Mouse (Mus musculus) megakaryocyte, adult 5-6 weeks (primary cell): ENCODE results near the gene Glg1. TPM values are rescaled to one million over a fixed set of nuclear protein-coding genes. Genes with fewer than 3 reads are reported as not detected.

Experiments used
- ATAC-seq: 2 replicates; pipeline ENCODE4 v1.8.0; 2016; ENCODE audit warnings: mild to moderate bottlenecking, inconsistent platforms; ENCODE audit not compliant: poor library complexity, severe bottlenecking
- total RNA-seq, 2 experiments: library from RNA; stranded (forward) in 1 of 2; stranded (reverse) in 1 of 2; fragments of 153-499, 151-499 nt in 1 of 2; fragments of 221-1000, 200-1000 nt in 1 of 2; gene quantifications; 2 replicates each; pipeline versions ENCODE4 v1.2.3 to v1.2.4; 2015 to 2017

The Glg1 gene
- total RNA-seq, 2 experiments from 2014 or later: 55.9 to 56.4 TPM

DNA sequence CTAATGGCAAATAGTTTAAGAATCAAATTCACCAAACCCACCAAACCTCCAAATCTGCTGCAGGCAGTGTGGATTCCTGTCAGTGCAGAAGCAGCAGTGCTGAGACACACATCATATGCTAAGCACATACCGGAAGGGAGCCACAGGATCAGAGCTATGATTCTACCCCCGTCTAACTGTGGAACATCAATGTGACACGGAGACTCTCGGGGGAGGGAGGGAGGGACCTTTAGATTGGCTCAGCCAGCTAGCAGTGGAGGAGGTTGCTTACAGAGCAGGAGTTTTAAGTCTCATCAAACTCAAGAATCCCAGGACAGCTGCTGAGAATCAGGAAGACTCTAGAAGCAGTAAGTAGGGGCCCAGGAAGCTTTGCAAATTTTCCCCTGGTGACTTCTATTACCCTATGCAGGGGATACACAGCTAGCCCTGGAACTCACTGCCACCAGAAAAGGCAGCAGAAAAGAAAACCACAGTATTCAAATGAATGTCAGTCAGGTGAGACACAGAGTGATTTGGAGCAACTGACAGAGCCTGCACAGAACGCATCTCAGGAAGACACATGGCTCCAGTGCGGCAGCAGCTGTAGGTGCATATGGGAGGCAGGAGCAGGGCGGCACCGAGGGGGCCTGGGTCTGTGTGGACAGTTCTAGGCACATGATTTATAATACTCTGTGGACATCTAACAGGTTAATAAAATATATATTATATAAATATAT lies 103.1 kb downstream of the Glg1 start:
- no peak for ATAC-seq

DNA sequence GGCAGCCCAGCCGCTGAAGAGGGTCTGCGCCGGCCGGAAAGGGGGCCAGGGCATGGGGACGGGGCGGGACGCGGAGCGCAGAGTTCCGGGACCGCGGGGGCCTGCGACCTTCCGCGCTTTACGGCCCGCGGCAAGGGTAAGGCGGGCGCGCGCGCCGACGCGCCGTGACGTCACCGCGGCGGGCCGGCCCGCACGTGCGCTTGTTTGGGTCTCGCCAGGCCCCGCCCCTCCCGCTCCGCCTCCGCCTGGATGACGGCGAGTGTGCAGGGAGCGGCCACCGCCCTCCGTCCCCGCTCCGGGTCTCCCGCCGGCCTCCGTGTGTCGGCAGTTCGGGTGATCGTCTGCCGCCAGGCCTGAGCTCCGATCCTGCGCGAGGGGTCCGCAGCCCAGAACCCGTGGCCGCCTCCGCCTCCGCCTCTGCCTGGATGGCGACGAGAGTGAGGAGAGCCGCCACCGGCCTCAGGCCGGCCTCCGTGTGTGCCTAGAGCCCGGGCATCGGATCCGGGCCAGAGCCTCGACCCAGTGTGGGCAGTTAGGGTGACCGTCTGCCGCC lies 113.5 kb downstream of the Glg1 start:
- ATAC-seq: peak; percentile 95

DNA sequence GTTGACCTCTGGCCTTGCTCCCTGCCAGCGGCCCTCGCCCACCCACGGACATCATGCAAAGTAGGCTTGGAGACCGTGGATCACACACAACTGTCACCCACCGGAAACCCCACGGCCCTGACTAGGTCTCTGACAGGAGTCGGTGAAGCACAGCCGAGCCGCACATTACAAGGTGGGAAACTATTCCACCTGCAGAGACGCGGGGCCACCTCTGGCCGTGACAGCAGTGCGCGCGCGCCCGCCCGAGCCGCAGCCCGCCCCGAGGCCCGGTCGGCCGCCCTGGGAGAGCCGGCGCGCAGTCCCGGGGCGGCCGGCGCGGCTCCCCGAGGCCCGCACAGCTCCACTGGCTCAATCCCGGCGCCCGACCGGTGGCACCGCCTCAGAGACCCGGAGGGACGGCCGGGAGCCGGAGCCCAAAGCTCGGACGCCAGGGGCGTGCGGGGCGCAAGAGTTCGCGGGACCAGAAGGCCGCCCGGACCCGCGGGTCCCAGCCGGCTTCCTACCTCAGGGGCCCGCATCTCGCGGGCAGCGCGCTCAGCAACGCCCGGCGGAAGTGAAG lies 114.0 kb downstream of the Glg1 start:
- ATAC-seq: peak; percentile 33

DNA sequence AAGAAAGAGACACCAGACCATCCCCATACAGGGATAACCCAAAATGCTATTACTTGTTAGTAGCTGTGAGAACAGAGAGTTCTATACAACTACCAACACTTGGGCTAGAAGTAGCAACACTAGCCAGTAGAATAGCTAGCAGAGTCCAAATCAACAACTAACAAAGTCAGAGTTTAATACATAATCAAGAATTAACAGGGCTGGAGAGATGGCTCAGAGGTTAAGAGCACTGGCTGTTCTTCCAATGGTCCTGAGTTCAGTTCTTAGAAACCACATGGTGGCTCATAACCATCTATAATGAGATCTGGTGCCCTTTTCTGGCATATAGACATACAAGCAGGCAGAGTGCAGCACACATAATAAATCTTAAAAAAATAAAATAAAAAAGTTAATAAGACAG lies 116.5 kb downstream of the Glg1 start:
- ATAC-seq: no peak

DNA sequence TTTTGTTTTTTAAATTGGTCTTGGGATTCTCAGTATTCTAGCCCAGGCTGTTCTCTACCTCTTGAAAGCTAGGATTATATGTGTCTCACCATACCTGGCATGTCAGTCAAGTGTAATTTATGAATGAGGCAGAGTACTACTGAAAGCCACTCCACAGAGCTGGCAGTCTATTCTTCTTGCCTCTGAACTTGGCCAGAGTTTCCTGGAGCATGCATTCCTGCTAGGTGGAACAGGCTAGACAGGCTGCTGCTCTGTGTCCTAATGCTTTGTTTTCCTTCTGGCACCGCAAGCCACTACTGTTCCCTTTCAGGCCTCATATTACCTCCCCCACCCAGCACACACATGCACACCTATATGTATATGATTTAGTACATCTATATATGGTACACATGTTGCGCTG lies 128.3 kb downstream of the Glg1 start:
- no peak for ATAC-seq

DNA sequence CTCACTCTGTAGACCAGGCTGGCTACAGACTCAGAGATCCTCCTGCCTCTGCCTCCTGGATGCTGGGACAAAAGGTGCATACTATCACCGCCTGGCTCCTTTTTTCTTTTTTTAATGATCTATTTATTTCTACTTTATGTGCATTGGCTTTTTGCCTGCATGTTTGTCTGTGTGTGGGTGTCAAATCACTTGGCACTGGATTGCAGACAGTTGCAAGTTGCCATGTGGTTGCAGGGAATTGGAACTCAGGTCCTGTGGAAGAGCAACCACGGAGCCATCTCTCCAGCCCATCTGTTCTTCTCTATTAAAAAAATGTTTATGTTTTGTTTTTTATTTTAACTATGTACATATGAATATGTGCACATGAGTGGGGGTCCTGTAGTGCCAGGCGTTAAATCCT lies 139.5 kb downstream of the Glg1 start:
- ATAC-seq: no peak

DNA sequence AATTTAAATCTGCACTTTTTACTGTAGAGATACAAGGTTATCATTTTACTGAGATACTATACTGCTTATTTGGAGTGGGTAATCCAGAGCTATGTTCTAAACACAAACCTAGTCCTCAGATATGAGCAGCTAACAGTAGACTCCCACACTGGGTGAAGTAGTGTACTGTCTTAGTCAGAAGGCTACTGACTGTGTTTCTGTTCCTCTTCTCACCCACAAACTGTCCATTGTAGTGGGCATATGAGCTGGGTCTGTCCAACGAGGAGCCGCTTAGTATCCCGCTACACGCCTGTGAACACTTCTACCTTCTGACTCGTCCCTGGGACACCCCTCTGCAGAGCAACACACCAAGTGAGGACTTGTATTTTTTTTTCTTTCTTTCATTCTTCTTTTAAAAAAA lies 144.1 kb downstream of the Glg1 start:
- no peak for ATAC-seq

Other genes with a start within 250 kb of the Glg1 start
- gene Ddx19b, start 227.5 kb downstream of the Glg1 start, total RNA-seq (2015): 4.3 and 5.5 TPM in 2 replicates
- gene Ddx19b, start 227.5 kb downstream of the Glg1 start, total RNA-seq (2017): 8.6 and 10.5 TPM in 2 replicates
- 8.4 and 10.3 TPM in 2 replicates for gene Aars, start 226.1 kb downstream of the Glg1 start, total RNA-seq (2015)
- gene Aars, start 226.1 kb downstream of the Glg1 start, total RNA-seq (2017): 26.0 and 29.3 TPM in 2 replicates
- gene Exosc6, start 202.9 kb downstream of the Glg1 start, total RNA-seq (2015): 7.4 and 13.8 TPM in 2 replicates
- 11.3 and 13.4 TPM in 2 replicates for gene Exosc6, start 202.9 kb downstream of the Glg1 start, total RNA-seq (2017)
- not detected in 2 replicates for gene Clec18a, start 166.8 kb downstream of the Glg1 start, total RNA-seq (2015)
- not detected in 2 replicates for gene Clec18a, start 166.8 kb downstream of the Glg1 start, total RNA-seq (2017)
- gene Pdpr, start 164.6 kb downstream of the Glg1 start, total RNA-seq (2015): 8.1 and 9.6 TPM in 2 replicates
- gene Pdpr, start 164.6 kb downstream of the Glg1 start, total RNA-seq (2017): 14.9 and 18.5 TPM in 2 replicates
- gene Rfwd3, start 41.0 kb upstream of the Glg1 start, total RNA-seq (2015): 52.6 and 58.1 TPM in 2 replicates
- 74.0 and 75.1 TPM in 2 replicates for gene Rfwd3, start 41.0 kb upstream of the Glg1 start, total RNA-seq (2017)
- 76.7 and 81.9 TPM in 2 replicates for gene Mlkl, start 79.0 kb upstream of the Glg1 start, total RNA-seq (2015)
- gene Mlkl, start 79.0 kb upstream of the Glg1 start, total RNA-seq (2017): 71.7 and 77.0 TPM in 2 replicates
- not detected in 2 replicates for gene Fa2h, start 134.6 kb upstream of the Glg1 start, total RNA-seq (2015)
- not detected in 2 replicates for gene Fa2h, start 134.6 kb upstream of the Glg1 start, total RNA-seq (2017)